Mouse (Mus musculus): ENCODE measurements around the gene Tmem63c. TPM values are rescaled to one million over a fixed set of nuclear protein-coding genes. Genes with fewer than 3 reads are reported as not detected.
A peak's percentile ranks its signal among the peaks of the same experiment; 100 is the strongest.

Tmem63c gene
- polyA plus RNA-seq, 1 experiment from 2014 or later: 9.1 TPM

DNA sequence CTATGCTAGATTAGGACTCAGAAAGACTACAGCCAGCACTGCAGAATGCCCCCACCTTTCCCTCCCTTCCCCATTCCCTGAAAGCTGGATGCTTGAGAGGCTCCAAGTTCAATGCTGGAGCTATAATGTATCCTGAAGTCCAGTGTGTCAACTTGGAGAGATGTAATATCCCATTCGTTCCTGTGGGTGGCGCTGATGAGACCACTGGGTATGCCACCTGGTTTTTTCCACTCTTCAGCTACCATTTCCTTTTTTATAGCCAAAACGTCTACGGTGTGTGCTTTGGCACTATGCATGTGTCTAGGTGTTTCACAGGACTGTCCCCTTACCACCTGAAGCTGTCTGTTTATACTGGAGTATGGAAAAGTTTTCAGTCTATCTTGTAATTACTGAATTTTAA lies 67.2 kb downstream of the Tmem63c start:
- H3K27ac ChIP-seq (replicated peaks; ENCODE audit: low read depth, low read length): no peak overlapping the region
- 38% methylated on average over 4 of the region's 4 CpGs for WGBS
- H3K4me3 ChIP-seq (replicated peaks; ENCODE audit: low read depth, low read length): no peak overlapping the region
- ATAC-seq (ENCODE audit: low FRiP score, low TSS enrichment) (no peak), DNase-seq (no peak)
- H3K9me3 ChIP-seq (ENCODE audit: control insufficient read depth, low read length): no peaks in the 10 kb centered on the region
- H3K9ac ChIP-seq (replicated peaks; ENCODE audit: low read length): no peak overlapping the region
- no peaks in the 10 kb centered on the region for H3K4me1 ChIP-seq (ENCODE audit: control insufficient read depth, insufficient read depth, low read length)
- no peaks in the 10 kb centered on the region for H3K27me3 ChIP-seq (ENCODE audit: control insufficient read depth, insufficient read depth, low read length)
- H3K36me3 ChIP-seq (ENCODE audit: control insufficient read depth, insufficient read depth, low read length): 0 out of 2 replicates have a peak, but pooled peaks cover 3% of the 10 kb centered on the region
- H3K4me2 ChIP-seq (ENCODE audit: low read length): no peak overlapping the region

DNA sequence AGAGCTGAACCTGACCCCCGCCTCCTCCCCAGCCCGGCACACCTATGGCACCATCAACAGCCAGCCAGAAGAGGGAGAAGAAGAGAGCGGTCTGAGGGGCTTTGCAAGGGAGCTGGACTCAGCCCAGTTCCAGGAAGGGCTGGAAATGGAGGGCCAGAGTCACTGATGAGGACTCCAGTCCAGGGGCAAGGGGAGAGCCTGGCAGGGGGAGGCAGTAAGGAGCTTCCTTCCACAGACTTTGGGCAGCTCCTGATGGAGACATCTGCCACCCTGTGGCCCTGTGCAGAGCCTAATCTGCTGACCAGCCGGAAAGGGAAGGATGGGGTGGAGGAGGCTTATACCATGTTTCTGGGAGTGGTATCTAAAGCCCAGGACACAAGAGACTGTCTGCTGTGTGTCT lies 68.1 kb downstream of the Tmem63c start:
- Histone ChIP-seq H3K4me2 (ENCODE audit: low read length) (no peak overlapping the region), H3K4me1 (ENCODE audit: control insufficient read depth, insufficient read depth, low read length) (no peaks in the 10 kb centered on the region), H3K27ac (replicated peaks; ENCODE audit: low read depth, low read length) (no peak overlapping the region), H3K9ac (replicated peaks; ENCODE audit: low read length) (no peak overlapping the region), H3K27me3 (ENCODE audit: control insufficient read depth, insufficient read depth, low read length) (no peaks in the 10 kb centered on the region), H3K36me3 (ENCODE audit: control insufficient read depth, insufficient read depth, low read length) (0 out of 2 replicates have a peak, but pooled peaks cover 3% of the 10 kb centered on the region), H3K9me3 (ENCODE audit: control insufficient read depth, low read length) (no peaks in the 10 kb centered on the region), H3K4me3 (replicated peaks; ENCODE audit: low read depth, low read length) (no peak overlapping the region)
- ATAC-seq (ENCODE audit: low FRiP score, low TSS enrichment) (no peak), DNase-seq (no peak)
- WGBS: 78% methylated on average over 4 of the region's 4 CpGs

DNA sequence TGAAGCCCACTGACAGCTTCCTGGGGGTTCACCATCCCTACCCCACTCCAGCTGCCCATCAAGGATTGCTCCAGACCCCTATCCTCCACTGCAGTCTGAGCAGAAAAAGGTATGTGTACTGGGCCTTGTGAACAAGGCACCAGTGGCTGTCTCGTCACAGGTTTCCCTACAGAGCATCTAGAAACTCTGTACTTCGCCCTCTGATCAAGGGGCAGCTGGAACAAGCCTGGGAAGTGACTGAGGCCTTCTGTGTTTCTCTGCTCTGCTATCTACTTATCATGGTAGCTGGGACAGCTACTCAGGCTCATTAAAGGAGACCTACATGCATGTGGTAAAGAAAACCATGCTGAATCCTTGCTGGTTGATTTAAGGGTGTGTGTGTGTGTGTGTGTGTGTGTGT lies 68.6 kb downstream of the Tmem63c start:
- H3K27me3 ChIP-seq (ENCODE audit: control insufficient read depth, insufficient read depth, low read length): no peaks in the 10 kb centered on the region
- H3K9me3 ChIP-seq (ENCODE audit: control insufficient read depth, low read length): no peaks in the 10 kb centered on the region
- no peak overlapping the region for H3K4me2 ChIP-seq (ENCODE audit: low read length)
- H3K4me1 ChIP-seq (ENCODE audit: control insufficient read depth, insufficient read depth, low read length): no peaks in the 10 kb centered on the region
- DNase-seq: no peak
- ATAC-seq (ENCODE audit: low FRiP score, low TSS enrichment): no peak
- H3K27ac ChIP-seq (replicated peaks; ENCODE audit: low read depth, low read length): no peak overlapping the region
- H3K9ac ChIP-seq (replicated peaks; ENCODE audit: low read length): no peak overlapping the region
- H3K4me3 ChIP-seq (replicated peaks; ENCODE audit: low read depth, low read length): no peak overlapping the region
- H3K36me3 ChIP-seq (ENCODE audit: control insufficient read depth, insufficient read depth, low read length): 0 out of 2 replicates have a peak, but pooled peaks cover 3% of the 10 kb centered on the region
- WGBS: 81% methylated on average over 2 of the region's 2 CpGs

DNA sequence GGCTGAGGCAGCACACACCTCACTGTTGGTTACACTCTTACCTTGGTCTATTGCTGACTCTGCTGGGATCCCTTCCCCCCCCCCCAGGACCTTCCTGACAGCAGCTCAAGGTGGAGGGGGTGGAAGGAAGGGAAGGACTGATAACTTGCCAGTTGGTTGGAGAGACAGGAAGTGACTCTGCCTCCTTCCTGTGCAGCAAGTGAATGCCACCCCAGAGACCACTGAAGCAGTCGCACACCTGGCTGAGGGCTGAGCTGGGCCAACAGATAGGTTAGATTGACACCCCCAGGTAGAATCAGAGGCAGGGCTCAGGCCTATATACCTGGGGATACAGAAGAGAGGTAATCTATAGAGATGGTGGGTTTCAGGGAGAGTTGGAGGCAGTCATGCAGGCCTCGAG lies 70.8 kb downstream of the Tmem63c start:
- Histone ChIP-seq H3K27ac (replicated peaks; ENCODE audit: low read depth, low read length) (no peak overlapping the region), H3K9me3 (ENCODE audit: control insufficient read depth, low read length) (no peaks in the 10 kb centered on the region), H3K9ac (replicated peaks; ENCODE audit: low read length) (no peak overlapping the region), H3K36me3 (ENCODE audit: control insufficient read depth, insufficient read depth, low read length) (0 out of 2 replicates have a peak, but pooled peaks cover 3% of the 10 kb centered on the region), H3K4me3 (replicated peaks; ENCODE audit: low read depth, low read length) (no peak overlapping the region), H3K4me1 (ENCODE audit: control insufficient read depth, insufficient read depth, low read length) (no peaks in the 10 kb centered on the region), H3K27me3 (ENCODE audit: control insufficient read depth, insufficient read depth, low read length) (no peaks in the 10 kb centered on the region), H3K4me2 (ENCODE audit: low read length) (no peak overlapping the region)
- ATAC-seq (ENCODE audit: low FRiP score, low TSS enrichment): no peak
- no peak for DNase-seq
- 93% methylated on average over 2 of the region's 2 CpGs for WGBS

DNA sequence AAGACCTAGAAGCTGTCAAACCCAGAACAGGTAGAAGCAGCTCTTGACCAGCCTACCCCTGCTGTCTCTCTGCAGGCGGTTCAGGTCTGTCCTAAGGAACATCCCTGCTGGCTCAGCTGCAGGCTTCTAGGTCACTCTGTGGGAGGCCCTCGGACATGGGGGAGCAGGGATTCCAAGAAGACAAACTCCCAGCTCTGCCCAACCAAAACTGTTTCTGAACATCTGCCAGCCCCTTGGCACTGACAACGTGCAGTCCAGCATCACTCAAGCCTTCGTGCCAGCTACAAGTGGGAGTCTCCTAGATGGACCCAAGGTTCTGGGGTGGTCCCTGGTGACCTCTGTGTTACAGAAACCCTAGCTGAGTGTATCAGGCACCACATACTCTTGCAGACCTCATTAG lies 72.1 kb downstream of the Tmem63c start:
- Histone ChIP-seq H3K27ac (replicated peaks; ENCODE audit: low read depth, low read length) (no peak overlapping the region), H3K9ac (replicated peaks; ENCODE audit: low read length) (no peak overlapping the region), H3K4me2 (ENCODE audit: low read length) (no peak overlapping the region), H3K27me3 (ENCODE audit: control insufficient read depth, insufficient read depth, low read length) (no peaks in the 10 kb centered on the region), H3K36me3 (ENCODE audit: control insufficient read depth, insufficient read depth, low read length) (0 out of 2 replicates have a peak, but pooled peaks cover 3% of the 10 kb centered on the region), H3K4me1 (ENCODE audit: control insufficient read depth, insufficient read depth, low read length) (no peaks in the 10 kb centered on the region), H3K4me3 (replicated peaks; ENCODE audit: low read depth, low read length) (no peak overlapping the region), H3K9me3 (ENCODE audit: control insufficient read depth, low read length) (no peaks in the 10 kb centered on the region)
- DNase-seq (no peak), ATAC-seq (ENCODE audit: low FRiP score, low TSS enrichment) (no peak)
- 76% methylated on average over 4 of the region's 4 CpGs for whole genome bisulfite sequencing

DNA sequence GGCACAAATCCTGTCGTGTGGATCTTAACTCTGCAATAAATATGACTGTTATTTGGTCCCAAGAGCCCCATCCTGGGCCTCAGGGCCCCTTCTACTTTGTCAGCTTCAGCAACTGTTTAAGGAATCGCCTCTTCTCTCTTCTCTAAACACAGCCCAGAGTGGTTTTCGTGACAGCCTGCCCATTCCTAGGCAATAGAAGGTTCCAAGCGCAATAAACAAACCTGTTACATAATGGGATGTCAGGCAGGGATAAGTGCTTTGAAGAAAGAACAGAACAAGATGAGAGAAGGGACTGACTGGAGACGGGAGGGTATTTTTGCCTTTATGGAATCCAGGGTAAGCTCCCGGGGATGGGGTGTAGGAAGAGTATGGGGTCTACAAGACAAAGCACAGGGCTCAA lies 72.5 kb downstream of the Tmem63c start:
- ATAC-seq (ENCODE audit: low FRiP score, low TSS enrichment) (no peak), DNase-seq (no peak)
- WGBS: 74% methylated on average over 6 of the region's 6 CpGs
- H3K36me3 ChIP-seq (ENCODE audit: control insufficient read depth, insufficient read depth, low read length): 0 out of 2 replicates have a peak, but pooled peaks cover 3% of the 10 kb centered on the region
- no peak overlapping the region for H3K4me2 ChIP-seq (ENCODE audit: low read length)
- H3K4me3 ChIP-seq (replicated peaks; ENCODE audit: low read depth, low read length): no peak overlapping the region
- H3K27me3 ChIP-seq (ENCODE audit: control insufficient read depth, insufficient read depth, low read length): no peaks in the 10 kb centered on the region
- no peaks in the 10 kb centered on the region for H3K4me1 ChIP-seq (ENCODE audit: control insufficient read depth, insufficient read depth, low read length)
- no peak overlapping the region for H3K9ac ChIP-seq (replicated peaks; ENCODE audit: low read length)
- H3K27ac ChIP-seq (replicated peaks; ENCODE audit: low read depth, low read length): no peak overlapping the region
- no peaks in the 10 kb centered on the region for H3K9me3 ChIP-seq (ENCODE audit: control insufficient read depth, low read length)

DNA sequence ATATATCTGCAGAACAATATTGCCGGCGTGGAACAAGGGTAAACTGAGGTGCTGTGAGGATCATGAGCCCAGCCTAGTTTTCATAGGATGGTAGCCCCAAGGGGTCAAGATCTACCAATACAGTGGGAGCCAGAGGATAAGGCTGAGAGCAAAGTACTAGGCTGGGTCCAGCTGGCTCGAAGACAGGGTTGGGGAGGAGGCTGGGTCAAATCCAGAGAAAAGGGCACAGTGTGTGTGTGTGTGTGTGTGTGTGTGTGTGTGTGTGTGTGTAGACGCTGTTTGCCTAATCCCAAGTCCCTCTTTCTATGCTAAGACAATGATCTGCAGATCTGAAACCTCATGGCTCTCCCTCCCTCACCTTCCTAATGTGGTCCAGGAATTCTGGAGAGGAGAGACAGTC lies 79.2 kb downstream of the Tmem63c start:
- 85% methylated on average over 4 of the region's 4 CpGs for WGBS
- DNase-seq: no peak
- Histone ChIP-seq H3K27me3 (ENCODE audit: control insufficient read depth, insufficient read depth, low read length) (peaks cover 10% of the 10 kb centered on the region; the same call in 1 of the 2 replicates), H3K36me3 (ENCODE audit: control insufficient read depth, insufficient read depth, low read length) (no peaks in the 10 kb centered on the region), H3K9ac (replicated peaks; ENCODE audit: low read length) (no peak overlapping the region), H3K4me3 (replicated peaks; ENCODE audit: low read depth, low read length) (no peak overlapping the region), H3K27ac (replicated peaks; ENCODE audit: low read depth, low read length) (no peak overlapping the region), H3K4me1 (ENCODE audit: control insufficient read depth, insufficient read depth, low read length) (0 out of 2 replicates have a peak, but pooled peaks cover 10% of the 10 kb centered on the region), H3K9me3 (ENCODE audit: control insufficient read depth, low read length) (no peaks in the 10 kb centered on the region), H3K4me2 (ENCODE audit: low read length) (no peak overlapping the region)
- ATAC-seq (ENCODE audit: low FRiP score, low TSS enrichment): no peak

DNA sequence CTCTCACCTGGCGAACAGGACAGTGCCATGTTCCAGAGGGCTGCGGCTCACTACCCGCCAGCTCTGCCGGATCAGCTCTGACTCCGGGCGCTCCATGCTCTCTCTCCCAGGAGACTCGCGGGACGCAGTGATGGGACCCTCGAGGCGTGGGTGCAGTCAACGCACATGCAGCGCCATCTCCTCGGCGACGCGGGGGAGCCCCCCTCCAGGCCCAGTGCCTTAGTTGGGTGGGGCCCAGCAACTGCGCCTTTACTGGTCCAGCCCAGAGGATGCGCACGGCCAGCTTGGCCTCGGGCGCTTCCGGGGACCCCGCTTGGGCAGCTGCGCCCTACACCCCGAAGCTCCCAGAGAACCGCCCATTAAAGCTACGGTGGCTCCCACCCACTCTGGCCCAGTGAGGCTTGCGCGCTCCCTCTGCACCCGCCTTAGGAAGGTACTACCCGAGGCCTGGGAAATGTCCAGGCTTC lies 81.1 kb downstream of the Tmem63c start, which contains the start of gene Ngb:
TSS of gene Ngb (minus strand) at position 375 of the 467 bp plus-strand sequence.
- Histone ChIP-seq H3K9ac (replicated peaks; ENCODE audit: low read length) (peak within 1 kb of the TSS; percentile 44; the same call in 1 of the 2 replicates), H3K4me3 (replicated peaks; ENCODE audit: low read depth, low read length) (peak within 1 kb of the TSS; percentile 30), H3K9me3 (ENCODE audit: control insufficient read depth, low read length) (no peaks in the 10 kb centered on the region), H3K27ac (replicated peaks; ENCODE audit: low read depth, low read length) (no peak within 1 kb of the TSS), H3K36me3 (ENCODE audit: control insufficient read depth, insufficient read depth, low read length) (no peaks in the 10 kb centered on the region), H3K4me1 (ENCODE audit: control insufficient read depth, insufficient read depth, low read length) (peaks cover 11% of the 10 kb centered on the region; the same call in 1 of the 2 replicates), H3K27me3 (ENCODE audit: control insufficient read depth, insufficient read depth, low read length) (peaks cover 10% of the 10 kb centered on the region; the same call in 1 of the 2 replicates), H3K4me2 (ENCODE audit: low read length) (peak within 1 kb of the TSS; percentile 62)
- DNase-seq (peak; percentile 35), ATAC-seq (ENCODE audit: low FRiP score, low TSS enrichment) (0 out of 2 replicates have a peak, but pooled peaks have one; percentile 27)
- 2% methylated on average over 32 of the region's 32 CpGs for WGBS

DNA sequence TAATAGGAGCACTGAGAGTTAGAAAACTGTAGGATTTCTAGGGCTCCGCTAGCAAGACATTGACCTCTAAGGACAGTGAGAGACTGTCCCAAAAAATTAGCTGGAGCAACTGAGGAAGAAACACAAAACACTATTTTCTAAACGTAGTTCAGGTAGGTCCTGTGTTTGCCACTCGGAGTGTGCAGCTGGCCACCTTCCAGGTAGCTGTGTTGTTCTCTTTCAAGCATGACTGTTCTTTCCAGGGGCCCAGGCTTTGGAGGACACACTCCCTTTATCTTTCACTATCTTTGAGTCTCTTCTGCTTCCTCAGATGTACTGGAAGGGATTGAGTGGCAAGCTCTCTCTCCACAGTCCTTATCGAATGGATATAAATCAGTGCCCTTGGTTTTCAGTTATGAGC lies 82.3 kb downstream of the Tmem63c start:
- H3K36me3 ChIP-seq (ENCODE audit: control insufficient read depth, insufficient read depth, low read length): 0 out of 2 replicates have a peak, but pooled peaks cover 6% of the 10 kb centered on the region
- peaks cover 10% of the 10 kb centered on the region; the same call in 1 of the 2 replicates for H3K27me3 ChIP-seq (ENCODE audit: control insufficient read depth, insufficient read depth, low read length)
- no peak overlapping the region for H3K9ac ChIP-seq (replicated peaks; ENCODE audit: low read length)
- ATAC-seq (ENCODE audit: low FRiP score, low TSS enrichment) (no peak), DNase-seq (no peak)
- H3K27ac ChIP-seq (replicated peaks; ENCODE audit: low read depth, low read length): no peak overlapping the region
- H3K9me3 ChIP-seq (ENCODE audit: control insufficient read depth, low read length): no peaks in the 10 kb centered on the region
- 92% methylated on average over 4 of the region's 4 CpGs for WGBS
- H3K4me1 ChIP-seq (ENCODE audit: control insufficient read depth, insufficient read depth, low read length): peaks cover 14% of the 10 kb centered on the region; the same call in 1 of the 2 replicates
- no peak overlapping the region for H3K4me3 ChIP-seq (replicated peaks; ENCODE audit: low read depth, low read length)
- no peak overlapping the region for H3K4me2 ChIP-seq (ENCODE audit: low read length)
